Mouse (Mus musculus): Measurements from ENCODE around the gene Gm37240. TPM values are rescaled to one million over a fixed set of nuclear protein-coding genes. Genes with fewer than 3 reads are reported as not detected.
A peak's percentile ranks its signal among the peaks of the same experiment; 100 is the strongest.

The Gm37240 gene
- polyA plus RNA-seq, 1 experiment from 2014 or later = 1.1 TPM

DNA sequence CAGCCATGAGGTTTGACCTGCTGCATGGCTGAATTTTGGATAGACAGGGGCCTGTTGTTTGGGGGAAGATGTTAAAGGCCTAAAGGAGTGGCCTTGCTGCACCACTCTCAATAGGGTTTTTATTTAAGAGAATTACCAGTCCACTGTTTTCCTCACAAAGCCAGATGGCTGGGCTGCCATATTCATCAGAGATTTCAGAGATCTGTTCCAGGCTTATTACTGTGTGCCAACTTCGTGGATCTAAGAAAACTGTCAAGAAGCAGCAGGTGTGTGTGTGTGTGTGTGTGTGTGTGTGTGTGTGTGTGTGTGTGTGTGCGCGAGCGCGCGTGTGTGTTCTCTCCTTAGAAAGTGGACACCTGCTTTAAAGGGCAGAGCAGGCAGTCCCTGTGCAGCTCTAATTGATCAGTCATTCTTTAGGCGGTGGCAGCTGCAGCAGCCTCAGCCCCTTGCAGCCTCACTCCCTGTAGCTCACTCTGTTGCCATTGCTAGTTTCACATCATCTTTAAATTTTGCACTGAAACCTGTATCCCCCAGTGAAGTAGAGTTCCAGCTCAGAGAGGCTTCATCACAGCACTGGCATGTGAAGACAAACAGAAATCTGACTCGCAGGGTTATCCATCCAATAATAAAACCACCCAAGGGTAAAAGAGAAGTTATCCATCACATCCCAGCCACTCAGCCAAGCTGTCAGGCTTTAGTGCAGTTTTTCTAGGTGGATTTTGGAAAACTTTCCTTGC, 252.8 kb downstream of the Gm37240 start:
- Histone ChIP-seq H3K9me3 (no peaks in the 10 kb centered on the region), H3K27ac (no peak overlapping the region), H3K4me1 (0 out of 2 replicates have a peak, but pooled peaks cover 7% of the 10 kb centered on the region), H3K9ac (no peak overlapping the region), H3K4me2 (replicated peaks) (no peak overlapping the region), H3K4me3 (no peak overlapping the region), H3K27me3 (replicated peaks) (no peaks in the 10 kb centered on the region), H3K36me3 (no peaks in the 10 kb centered on the region)
- no peak for ATAC-seq (ENCODE audit: low FRiP score, low read depth)
- WGBS = 85% methylated on average over 8 of the region's 8 CpGs

DNA sequence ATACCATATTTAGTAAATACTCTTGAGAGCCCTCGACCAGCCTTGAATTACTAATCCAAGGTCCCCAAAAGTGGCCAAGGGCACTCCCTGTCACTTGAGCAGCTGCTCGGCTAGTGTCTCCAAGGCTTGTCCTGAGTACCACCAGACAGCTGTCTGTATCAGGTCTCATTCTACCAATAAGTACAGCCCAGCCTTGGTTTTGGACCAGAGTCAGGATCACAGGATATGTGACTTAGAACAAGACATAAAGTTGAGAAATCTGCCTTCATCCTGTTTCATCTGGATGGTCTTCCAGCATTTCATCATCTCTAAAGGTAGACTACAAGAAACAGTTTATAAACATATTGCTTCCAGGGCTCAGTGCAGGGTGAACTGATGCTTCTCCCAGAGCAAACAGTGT, 253.6 kb downstream of the Gm37240 start:
- Histone ChIP-seq H3K4me3 (no peak overlapping the region), H3K27ac (no peak overlapping the region), H3K9ac (no peak overlapping the region), H3K4me1 (0 out of 2 replicates have a peak, but pooled peaks cover 7% of the 10 kb centered on the region), H3K4me2 (replicated peaks) (no peak overlapping the region), H3K9me3 (no peaks in the 10 kb centered on the region), H3K27me3 (replicated peaks) (no peaks in the 10 kb centered on the region), H3K36me3 (no peaks in the 10 kb centered on the region; the same call in 1 of the 2 replicates)
- WGBS = 89% methylated on average over 2 of the region's 2 CpGs
- no peak for ATAC-seq (ENCODE audit: low FRiP score, low read depth)

DNA sequence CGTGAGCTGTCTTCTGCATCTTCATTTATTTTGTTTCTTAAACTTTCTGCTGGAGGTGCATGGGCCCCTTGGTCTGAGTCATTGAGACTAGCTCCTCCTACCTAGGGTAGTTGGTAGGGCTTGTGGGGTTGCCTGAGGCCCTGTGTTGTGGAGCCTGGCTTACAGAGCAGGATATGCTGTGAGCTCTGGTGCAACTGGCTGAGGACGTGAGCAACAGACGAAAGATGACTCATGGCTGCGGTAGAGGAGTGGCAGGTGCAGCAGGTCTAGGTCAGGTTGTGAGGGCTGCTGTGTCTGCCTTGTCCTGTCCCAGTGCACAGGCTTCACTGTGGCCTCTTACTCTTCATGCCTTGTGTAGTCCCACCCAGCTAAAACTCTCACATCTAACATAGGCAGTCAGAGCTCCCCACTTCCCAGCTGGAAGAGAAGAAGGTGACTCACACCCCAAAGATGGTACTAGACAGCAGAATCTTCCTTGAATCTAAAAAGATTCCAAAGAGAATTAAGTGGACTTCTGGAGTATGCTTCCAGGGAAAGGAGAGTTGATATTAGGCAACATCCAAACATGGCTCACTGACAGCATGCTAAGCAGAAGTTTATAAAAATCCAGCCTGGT, 257.3 kb downstream of the Gm37240 start:
- Histone ChIP-seq H3K4me3 (no peak overlapping the region), H3K9me3 (no peaks in the 10 kb centered on the region), H3K27ac (no peak overlapping the region), H3K27me3 (replicated peaks) (no peaks in the 10 kb centered on the region), H3K36me3 (no peaks in the 10 kb centered on the region; the same call in 1 of the 2 replicates), H3K9ac (no peak overlapping the region), H3K4me1 (0 out of 2 replicates have a peak, but pooled peaks cover 6% of the 10 kb centered on the region), H3K4me2 (replicated peaks) (no peak overlapping the region)
- ATAC-seq (ENCODE audit: low FRiP score, low read depth) = no peak
- 98% methylated on average over 4 of the region's 4 CpGs for WGBS

DNA sequence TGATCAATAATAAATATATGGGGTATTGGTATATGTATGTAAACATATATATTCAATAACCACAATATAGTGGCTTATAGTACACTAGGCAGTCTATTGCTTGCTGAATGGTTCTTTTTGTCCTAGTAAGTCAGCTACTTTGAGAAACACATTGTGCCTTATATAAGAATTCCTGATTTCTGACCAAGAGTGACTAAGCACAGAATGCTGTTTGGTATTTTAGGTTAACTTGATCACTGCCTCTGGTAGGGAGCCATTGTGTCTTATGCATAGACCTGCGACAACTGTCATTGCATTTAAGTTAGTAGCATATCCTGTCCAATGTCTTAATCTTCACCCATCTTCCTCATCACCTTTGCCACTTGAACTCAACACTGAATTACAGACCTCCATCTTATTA, 267.6 kb downstream of the Gm37240 start:
- WGBS = 91% methylated on average over 1 of the region's 1 CpGs
- no peaks in the 10 kb centered on the region for H3K27me3 ChIP-seq (replicated peaks)
- no peaks in the 10 kb centered on the region for H3K4me1 ChIP-seq

GRCm38 (mm10) chr3:85619345-85619744, 268.0 kb downstream of the Gm37240 start:
- Histone ChIP-seq H3K27ac (no peak overlapping the region), H3K4me3 (no peak overlapping the region), H3K36me3 (peaks cover 9% of the 10 kb centered on the region), H3K9me3 (no peaks in the 10 kb centered on the region), H3K9ac (no peak overlapping the region), H3K4me1 (no peaks in the 10 kb centered on the region), H3K27me3 (replicated peaks) (no peaks in the 10 kb centered on the region), H3K4me2 (replicated peaks) (no peak overlapping the region)
- WGBS = 89% methylated on average over 5 of the region's 5 CpGs
- ATAC-seq (ENCODE audit: low FRiP score, low read depth) = no peak

More for the DNA sequence above, 267.6 kb downstream of the Gm37240 start:
- Histone ChIP-seq H3K27ac (no peak overlapping the region), H3K4me2 (replicated peaks) (no peak overlapping the region), H3K9ac (no peak overlapping the region), H3K36me3 (peaks cover 9% of the 10 kb centered on the region), H3K9me3 (no peaks in the 10 kb centered on the region), H3K4me3 (no peak overlapping the region)
- no peak for ATAC-seq (ENCODE audit: low FRiP score, low read depth)

- Histone ChIP-seq H3K9ac (no peak overlapping the region), H3K4me2 (replicated peaks) (no peak overlapping the region), H3K27ac (no peak overlapping the region), H3K9me3 (no peaks in the 10 kb centered on the region), H3K4me3 (no peak overlapping the region), H3K27me3 (replicated peaks) (no peaks in the 10 kb centered on the region), H3K36me3 (peaks cover 9% of the 10 kb centered on the region), H3K4me1 (no peaks in the 10 kb centered on the region)
- WGBS = 82% methylated on average over 6 of the region's 6 CpGs
- no peak for ATAC-seq (ENCODE audit: low FRiP score, low read depth)
These were observed 268.4 kb downstream of the Gm37240 start for GRCm38 (mm10) chr3:85618885-85619284.

GRCm38 (mm10) chr3:85616389-85616788, 270.9 kb downstream of the Gm37240 start:
- Histone ChIP-seq H3K27me3 (replicated peaks) (no peaks in the 10 kb centered on the region), H3K36me3 (peaks cover 14% of the 10 kb centered on the region), H3K4me1 (no peaks in the 10 kb centered on the region), H3K4me2 (replicated peaks) (no peak overlapping the region), H3K27ac (no peak overlapping the region), H3K9me3 (no peaks in the 10 kb centered on the region), H3K4me3 (no peak overlapping the region), H3K9ac (no peak overlapping the region)
- WGBS = 94% methylated on average over 1 of the region's 1 CpGs
- ATAC-seq (ENCODE audit: low FRiP score, low read depth) = no peak

- no peaks in the 10 kb centered on the region for H3K36me3 ChIP-seq
- H3K9me3 ChIP-seq = no peaks in the 10 kb centered on the region
- 91% methylated on average over 2 of the region's 2 CpGs for WGBS
- ATAC-seq (ENCODE audit: low FRiP score, low read depth) = no peak
- H3K4me2 ChIP-seq (replicated peaks) = no peak overlapping the region
- H3K4me3 ChIP-seq = no peak overlapping the region
- no peak overlapping the region for H3K9ac ChIP-seq
- no peaks in the 10 kb centered on the region for H3K27me3 ChIP-seq (replicated peaks)
- H3K27ac ChIP-seq = no peak overlapping the region
- H3K4me1 ChIP-seq = no peaks in the 10 kb centered on the region; the same call in 1 of the 2 replicates
These were observed 279.6 kb downstream of the Gm37240 start for GRCm38 (mm10) chr3:85607753-85608152.

DNA sequence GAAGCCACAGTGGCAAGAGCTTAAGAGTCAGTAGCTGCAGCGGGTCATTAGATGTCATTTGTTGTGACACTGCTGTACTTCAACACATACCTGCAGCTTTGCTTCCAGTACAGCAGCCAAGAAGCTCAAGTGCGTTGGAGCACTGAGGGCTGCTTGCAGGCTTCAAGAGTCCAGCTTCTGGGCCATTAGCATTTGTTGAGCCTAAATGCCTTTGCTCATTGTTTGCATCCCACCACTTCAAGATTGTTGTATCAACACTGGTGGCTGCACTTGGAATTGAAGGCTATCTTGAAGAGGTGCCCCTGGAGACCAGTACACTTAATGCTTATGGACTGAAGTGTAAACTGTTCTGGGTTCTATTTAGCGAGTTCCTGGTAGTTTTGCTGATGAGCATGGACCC, 280.4 kb downstream of the Gm37240 start:
- H3K27me3 ChIP-seq (replicated peaks) = no peaks in the 10 kb centered on the region
- H3K36me3 ChIP-seq = no peaks in the 10 kb centered on the region
- peaks cover 4% of the 10 kb centered on the region; the same call in 1 of the 2 replicates for H3K4me1 ChIP-seq
- H3K4me2 ChIP-seq (replicated peaks) = no peak overlapping the region
- H3K4me3 ChIP-seq = no peak overlapping the region
- 92% methylated on average over 3 of the region's 3 CpGs for WGBS
- H3K9ac ChIP-seq = no peak overlapping the region
- H3K27ac ChIP-seq = no peak overlapping the region
- H3K9me3 ChIP-seq = no peaks in the 10 kb centered on the region
- no peak for ATAC-seq (ENCODE audit: low FRiP score, low read depth)

DNA sequence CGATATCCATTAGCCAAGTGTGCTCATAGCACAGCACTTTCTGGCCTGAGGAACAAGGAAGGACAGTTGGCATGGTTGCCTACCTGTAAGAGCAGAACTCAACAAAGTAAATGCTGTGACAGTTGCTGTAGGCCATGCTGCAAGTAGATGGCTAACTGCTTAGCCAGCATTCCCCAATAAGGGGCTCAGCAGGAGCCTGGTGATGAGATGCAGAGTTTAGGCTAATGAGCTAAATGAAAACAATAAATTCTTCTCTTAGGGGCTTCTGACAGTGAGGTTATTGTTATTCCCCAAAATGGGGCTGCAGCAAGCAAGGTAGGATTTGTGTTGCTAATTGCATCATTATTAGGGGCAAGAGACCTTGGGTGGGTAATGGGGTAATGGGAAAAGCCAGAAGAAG, 283.5 kb downstream of the Gm37240 start:
- peaks cover 11% of the 10 kb centered on the region for H3K4me1 ChIP-seq
- no peaks in the 10 kb centered on the region for H3K9me3 ChIP-seq
- H3K36me3 ChIP-seq = no peaks in the 10 kb centered on the region
- H3K27me3 ChIP-seq (replicated peaks) = no peaks in the 10 kb centered on the region
- no peak for ATAC-seq (ENCODE audit: low FRiP score, low read depth)
- H3K4me2 ChIP-seq (replicated peaks) = no peak overlapping the region
- no peak overlapping the region for H3K27ac ChIP-seq
- H3K4me3 ChIP-seq = no peak overlapping the region
- WGBS = 89% methylated on average over 1 of the region's 1 CpGs
- no peak overlapping the region for H3K9ac ChIP-seq

DNA sequence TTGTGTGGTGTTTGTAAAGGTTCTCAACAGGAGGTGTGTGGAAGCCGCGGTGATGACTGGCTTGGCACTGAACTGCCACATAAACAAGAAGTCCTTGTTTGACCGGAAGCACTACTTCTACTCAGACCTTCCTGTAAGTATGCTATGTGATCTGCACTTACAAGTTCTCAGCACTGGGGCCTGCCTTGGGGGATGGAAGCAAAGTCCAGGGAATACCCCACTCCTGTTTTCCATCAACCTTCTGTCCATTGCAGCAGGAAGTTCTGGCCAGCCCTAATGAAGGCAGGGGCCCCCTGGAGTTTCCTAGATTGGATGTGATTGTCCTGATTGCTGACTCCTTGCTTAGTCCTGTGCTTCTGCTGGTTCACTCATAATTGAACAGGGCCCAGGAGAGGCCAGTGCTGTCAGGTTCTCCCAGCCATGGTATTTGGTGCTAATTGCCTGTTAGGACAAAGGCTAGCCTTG, 285.4 kb downstream of the Gm37240 start:
- H3K4me2 ChIP-seq (replicated peaks) = no peak overlapping the region
- ATAC-seq (ENCODE audit: low FRiP score, low read depth) = peak; percentile 48; the same call in 1 of the 2 replicates
- H3K4me3 ChIP-seq = no peak overlapping the region
- WGBS = 63% methylated on average over 3 of the region's 3 CpGs
- peaks cover 11% of the 10 kb centered on the region for H3K4me1 ChIP-seq
- H3K9ac ChIP-seq = no peak overlapping the region
- H3K9me3 ChIP-seq = no peaks in the 10 kb centered on the region
- H3K27ac ChIP-seq = no peak overlapping the region
- no peaks in the 10 kb centered on the region for H3K27me3 ChIP-seq (replicated peaks)
- no peaks in the 10 kb centered on the region for H3K36me3 ChIP-seq

DNA sequence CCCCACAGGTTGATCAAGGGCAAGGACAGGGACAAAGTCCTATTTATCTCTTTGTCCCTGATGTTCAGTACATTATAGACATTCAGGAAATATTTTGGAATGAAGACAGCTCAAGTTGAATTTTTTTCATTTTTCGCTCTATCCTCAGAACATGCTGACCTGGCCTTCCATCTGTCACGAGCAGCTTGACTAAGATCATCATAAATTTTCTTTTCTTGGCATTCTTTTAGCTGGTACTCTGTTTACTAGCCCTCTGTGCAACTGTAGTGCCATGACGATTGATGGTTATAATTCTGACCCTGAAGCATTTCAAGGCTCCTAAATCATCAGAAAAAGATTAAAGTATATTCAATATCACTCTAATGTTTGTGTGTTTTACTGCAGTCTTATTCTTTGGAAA, 287.8 kb downstream of the Gm37240 start:
- H3K9me3 ChIP-seq = no peaks in the 10 kb centered on the region
- H3K9ac ChIP-seq = no peak overlapping the region
- no peaks in the 10 kb centered on the region for H3K27me3 ChIP-seq (replicated peaks)
- 80% methylated on average over 3 of the region's 3 CpGs for WGBS
- H3K36me3 ChIP-seq = no peaks in the 10 kb centered on the region
- no peak overlapping the region for H3K4me2 ChIP-seq (replicated peaks)
- H3K4me3 ChIP-seq = no peak overlapping the region
- no peak overlapping the region for H3K27ac ChIP-seq
- peaks cover 11% of the 10 kb centered on the region for H3K4me1 ChIP-seq
- ATAC-seq (ENCODE audit: low FRiP score, low read depth) = no peak

All from neural tube, embryonic 12.5 days (tissue).